Mouse (Mus musculus) olfactory bulb, adult 2 months (tissue): ENCODE data around the gene Vezt. TPM values are rescaled to one million over a fixed set of nuclear protein-coding genes. Genes with fewer than 3 reads are reported as not detected.

Experiments
- H3K27ac ChIP-seq: fragments of 200-500 bp; 2 replicates; pipeline ENCODE4 v1.5.1; 2012; ENCODE audit warnings: low read depth, low read length; ENCODE audit not compliant: insufficient read depth
- H3K4me1 ChIP-seq: fragments of 200-500 bp; 2 replicates; pipeline ENCODE4 v1.6.1; 2012; ENCODE audit warnings: low read length; ENCODE audit not compliant: control insufficient read depth, insufficient read depth
- H3K4me3 ChIP-seq: fragments of 200-500 bp; 2 replicates; pipeline ENCODE4 v1.5.1; 2012; ENCODE audit warnings: mild to moderate bottlenecking, low read depth, low read length, moderate library complexity; ENCODE audit not compliant: insufficient read depth
- CTCF ChIP-seq: fragments of 200-500 bp; IDR thresholded peaks from 2 replicates; pipeline ENCODE4 v1.5.1; 2012; ENCODE audit warnings: low read depth, mild to moderate bottlenecking, low read length, moderate library complexity; ENCODE audit not compliant: insufficient read depth
- POLR2A ChIP-seq: fragments of 200-500 bp; IDR thresholded peaks from 2 replicates; pipeline ENCODE4 v1.6.1; 2012; ENCODE audit warnings: mild to moderate bottlenecking, low read depth, low read length, moderate library complexity; ENCODE audit not compliant: insufficient read depth
- WGBS: fragments of 180-500 bp; shearing (Covaris S2); methylation state at CpG from one replicate; pipeline ENCODE4 v1.1.7; 2018; 5-methylcytosine and 5-hydroxymethylcytosine counted together
- polyA plus RNA-seq: library from polyadenylated mRNA; stranded (reverse); fragments of >200 nt; gene quantifications from 2 replicates; pipeline ENCODE4 v1.2.4, GENCODE M21; 2012; ENCODE audit warnings: low replicate concordance; ENCODE audit not compliant: missing spikeins, insufficient read depth, insufficient read length

Gene Vezt
- polyA plus RNA-seq, 1 experiment = not detected

DNA sequence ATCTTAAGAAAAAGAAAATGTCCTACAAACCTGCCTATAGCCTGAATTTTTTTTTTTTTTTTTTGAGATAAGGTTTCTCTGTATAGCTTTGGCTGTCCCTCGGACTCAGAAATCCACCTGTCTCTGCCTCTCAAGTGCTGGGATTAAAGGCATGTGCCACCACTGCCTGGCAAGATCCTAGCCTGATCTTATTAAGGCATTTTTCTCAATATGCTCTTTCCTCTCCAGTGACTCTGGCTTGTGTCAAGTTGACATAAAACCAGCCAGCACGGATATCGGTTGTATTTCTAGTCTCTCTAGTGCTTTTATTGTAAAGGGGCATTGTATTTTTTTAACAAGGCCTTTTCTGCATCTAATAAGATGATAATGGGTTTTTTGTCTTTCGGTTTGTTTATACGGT, 111.0 kb downstream of the Vezt start:
- WGBS = 75% methylated on average over 5 of the region's 5 CpGs
- Histone ChIP-seq H3K27ac (no peak overlapping the region), H3K4me3 (no peak overlapping the region), H3K4me1 (no peaks in the 10 kb centered on the region)
- TF ChIP-seq CTCF (no peak), POLR2A (no peak)

DNA sequence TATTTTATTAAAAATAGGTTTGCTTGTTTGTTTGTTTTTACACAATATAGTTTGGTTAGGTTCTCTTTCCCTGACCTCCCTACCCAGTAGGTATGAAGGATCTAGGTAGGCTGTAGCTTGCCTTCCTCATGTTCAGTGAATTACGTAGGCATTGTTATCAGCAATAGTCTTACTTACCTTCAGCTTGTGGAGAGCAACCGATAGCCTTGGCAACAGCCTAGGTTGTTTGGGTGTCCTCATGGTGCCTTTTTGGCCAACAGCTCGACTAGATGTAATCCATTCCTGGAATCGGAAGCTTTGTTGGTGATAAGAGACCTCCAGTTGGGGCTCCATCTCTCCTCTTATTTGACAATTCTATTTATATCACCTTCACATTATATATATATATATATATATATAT, 114.5 kb downstream of the Vezt start:
- WGBS = 95% methylated on average over 4 of the region's 4 CpGs
- Histone ChIP-seq H3K4me3 (no peak overlapping the region), H3K4me1 (peaks cover 3% of the 10 kb centered on the region; the same call in 1 of the 2 replicates), H3K27ac (no peak overlapping the region)
- no peak for TF ChIP-seq CTCF
- TF ChIP-seq POLR2A = no peak

DNA sequence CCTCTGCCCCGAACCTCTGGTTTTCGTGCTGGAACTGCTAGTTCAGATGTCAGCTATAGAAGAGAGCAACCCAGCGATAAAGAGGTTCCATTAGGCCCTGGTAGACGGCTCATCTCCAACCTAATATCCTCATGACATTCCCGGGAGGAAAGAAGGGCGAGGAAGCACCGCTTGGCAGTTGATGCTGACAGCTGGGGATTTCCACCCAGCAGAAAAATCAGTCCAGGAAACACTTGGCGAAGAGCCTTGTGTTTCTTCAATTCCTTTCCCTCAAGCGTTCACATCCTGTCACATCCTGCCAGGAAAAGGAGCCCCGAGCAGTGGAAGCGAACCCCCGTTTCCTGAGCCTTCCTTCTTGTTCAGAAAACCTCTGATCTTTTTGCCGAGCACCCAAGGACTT, 116.4 kb downstream of the Vezt start:
- TF ChIP-seq POLR2A (no peak), CTCF (no peak)
- H3K4me3 ChIP-seq = no peak overlapping the region
- H3K27ac ChIP-seq = no peak overlapping the region
- 51% methylated on average over 13 of the region's 13 CpGs for WGBS
- H3K4me1 ChIP-seq = peaks cover 14% of the 10 kb centered on the region

DNA sequence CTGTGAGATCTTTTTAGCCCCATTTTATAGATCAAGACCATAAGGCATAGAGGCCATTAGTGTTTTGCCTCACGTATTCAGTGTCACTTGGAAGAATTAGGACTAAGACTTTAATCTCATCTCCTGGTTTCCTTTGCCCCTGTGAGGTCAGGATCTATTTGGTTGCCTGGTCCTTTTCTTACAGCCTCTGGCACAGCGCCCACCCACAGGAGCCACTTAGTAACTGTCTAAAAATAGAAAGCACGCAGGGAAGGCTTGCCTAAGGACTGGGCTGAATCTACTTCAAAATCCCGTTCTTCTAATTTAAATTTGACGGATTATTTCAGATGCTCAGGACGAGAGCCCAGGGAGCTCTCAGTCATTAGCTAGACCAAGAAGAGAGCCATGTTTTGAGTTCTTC, 116.9 kb downstream of the Vezt start:
- TF ChIP-seq CTCF (no peak), POLR2A (no peak)

DNA sequence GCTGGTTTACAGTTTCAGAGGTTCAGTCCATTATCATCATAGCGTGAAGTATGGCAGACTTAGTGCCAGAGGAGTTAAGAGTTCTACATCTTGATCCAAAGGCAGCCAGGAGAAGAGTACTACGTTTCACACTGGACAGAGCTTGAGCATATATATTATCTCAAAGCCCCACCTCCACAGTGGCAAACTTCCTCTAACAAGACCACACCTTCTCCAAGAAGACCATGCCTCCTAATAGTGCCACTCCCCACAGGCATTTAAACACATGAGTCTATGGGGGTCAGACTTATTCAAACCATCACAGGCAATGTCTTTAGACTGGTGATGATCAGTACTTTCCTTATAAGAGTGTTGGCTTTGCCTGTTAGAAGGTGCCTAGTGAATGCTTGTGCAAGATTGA, 117.5 kb downstream of the Vezt start:
- WGBS = 92% methylated on average over 2 of the region's 2 CpGs
- Histone ChIP-seq H3K4me1 (peaks cover 14% of the 10 kb centered on the region), H3K27ac (no peak overlapping the region), H3K4me3 (no peak overlapping the region)
- TF ChIP-seq POLR2A (no peak), CTCF (no peak)

More for the DNA sequence above, 116.9 kb downstream of the Vezt start:
- WGBS = 37% methylated on average over 6 of the region's 6 CpGs
- H3K4me1 ChIP-seq = peaks cover 14% of the 10 kb centered on the region
- H3K4me3 ChIP-seq = no peak overlapping the region
- no peak overlapping the region for H3K27ac ChIP-seq

DNA sequence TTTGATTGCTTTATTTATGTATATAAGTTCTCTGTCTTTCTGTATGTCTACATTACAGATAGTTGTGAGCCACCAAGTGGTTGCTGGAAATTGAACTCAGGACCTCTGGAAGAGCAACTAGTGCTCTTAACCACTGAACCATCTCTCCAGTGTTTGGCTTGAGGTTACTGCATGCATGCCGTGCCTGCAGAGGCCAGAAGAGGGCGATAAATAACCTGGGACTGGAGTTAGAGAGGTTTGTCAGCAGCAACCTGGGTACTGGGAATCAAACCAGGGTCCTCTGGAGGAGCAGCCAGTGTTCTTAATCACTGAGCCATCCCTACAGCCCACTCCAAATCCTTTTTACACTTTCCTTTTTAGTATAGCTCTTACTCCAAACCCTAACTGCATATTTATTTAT, 118.8 kb downstream of the Vezt start:
- H3K4me1 ChIP-seq = peaks cover 14% of the 10 kb centered on the region
- no peak overlapping the region for H3K4me3 ChIP-seq
- H3K27ac ChIP-seq = no peak overlapping the region
- 76% methylated on average over 2 of the region's 2 CpGs for WGBS
- TF ChIP-seq POLR2A (no peak), CTCF (no peak)

DNA sequence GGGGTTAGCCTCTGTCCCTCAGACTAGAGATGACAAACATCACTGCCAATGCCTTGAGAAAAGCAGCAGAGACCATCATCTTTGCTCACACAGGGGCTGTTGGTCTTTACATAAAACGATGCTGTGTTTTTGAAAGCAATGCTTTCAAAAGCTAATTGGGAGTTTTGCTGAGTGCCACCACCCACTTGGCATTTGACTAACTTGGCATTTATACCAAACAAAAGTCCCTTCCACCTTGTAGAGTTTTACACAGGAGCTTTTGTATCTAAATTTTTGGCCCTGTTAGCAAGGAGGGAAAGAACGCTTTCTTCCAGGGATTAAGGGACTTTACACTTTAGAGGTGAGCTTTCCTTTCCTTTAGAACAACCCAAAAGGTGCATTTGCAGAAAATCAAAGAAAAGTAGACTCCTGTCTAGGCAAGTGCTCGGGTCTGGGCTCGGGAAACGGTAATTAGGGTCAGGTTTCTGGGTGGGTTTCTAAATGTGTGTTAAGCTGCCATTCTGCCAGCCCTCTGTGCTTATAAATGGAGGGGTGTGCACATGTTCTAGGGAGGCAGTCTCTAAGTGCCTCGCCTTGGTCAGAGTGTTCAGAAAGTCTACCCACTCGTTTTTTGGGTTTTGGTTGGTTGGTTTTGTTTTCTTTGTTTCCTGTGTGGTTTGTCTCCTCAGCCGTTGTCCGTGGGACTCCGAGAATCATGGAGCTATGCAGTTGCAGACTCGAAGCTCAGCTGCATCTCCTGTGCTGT, 119.9 kb downstream of the Vezt start:
- Histone ChIP-seq H3K27ac (no peak overlapping the region), H3K4me3 (no peak overlapping the region), H3K4me1 (peaks cover 14% of the 10 kb centered on the region)
- TF ChIP-seq CTCF (no peak), POLR2A (no peak)
- WGBS = 10% methylated on average over 11 of the region's 11 CpGs

DNA sequence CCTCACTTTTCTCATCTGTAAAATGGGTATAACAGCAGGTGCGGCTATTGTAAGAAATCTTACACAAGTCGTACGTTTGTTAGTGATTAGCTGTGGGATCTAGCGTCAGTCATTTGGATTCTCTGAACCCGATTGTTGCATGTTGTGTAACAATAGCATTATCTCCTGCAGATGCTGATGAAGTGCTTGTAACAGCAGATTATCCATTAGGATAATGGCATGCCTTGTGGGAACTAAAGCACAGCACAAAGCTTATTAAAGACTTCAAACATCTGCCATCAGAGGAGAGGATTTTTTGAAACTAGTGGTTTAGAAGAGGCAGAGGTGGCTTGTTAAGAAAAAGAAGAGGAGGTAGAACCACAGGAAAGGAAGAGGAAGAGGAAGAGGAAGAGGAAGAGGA, 122.1 kb downstream of the Vezt start:
- H3K4me1 ChIP-seq = peaks cover 10% of the 10 kb centered on the region
- no peak overlapping the region for H3K27ac ChIP-seq
- no peak overlapping the region for H3K4me3 ChIP-seq
- WGBS = 64% methylated on average over 5 of the region's 5 CpGs
- TF ChIP-seq POLR2A (no peak), CTCF (no peak)

DNA sequence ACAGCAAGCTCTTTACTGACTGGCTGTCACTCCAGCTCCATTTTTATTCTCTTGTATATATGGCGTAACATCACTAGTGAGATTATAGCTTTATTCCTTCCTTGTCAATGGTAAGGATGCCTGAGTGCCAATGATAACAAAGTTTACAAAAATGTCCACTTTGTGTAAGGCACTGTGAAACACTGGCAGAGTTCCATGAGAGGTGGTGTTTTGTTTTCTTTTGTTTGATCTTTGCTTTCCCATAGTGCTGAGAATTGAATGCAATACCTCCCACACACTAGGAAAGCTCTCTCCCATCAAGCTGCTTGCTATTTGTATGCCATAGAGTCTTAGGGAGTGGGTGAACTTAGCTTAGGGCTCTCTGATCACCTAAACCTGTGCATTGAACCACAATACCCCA, 122.7 kb downstream of the Vezt start:
- no peak overlapping the region for H3K27ac ChIP-seq
- no peak overlapping the region for H3K4me3 ChIP-seq
- WGBS = 92% methylated on average over 1 of the region's 1 CpGs
- H3K4me1 ChIP-seq = peaks cover 10% of the 10 kb centered on the region
- TF ChIP-seq CTCF (no peak), POLR2A (no peak)

DNA sequence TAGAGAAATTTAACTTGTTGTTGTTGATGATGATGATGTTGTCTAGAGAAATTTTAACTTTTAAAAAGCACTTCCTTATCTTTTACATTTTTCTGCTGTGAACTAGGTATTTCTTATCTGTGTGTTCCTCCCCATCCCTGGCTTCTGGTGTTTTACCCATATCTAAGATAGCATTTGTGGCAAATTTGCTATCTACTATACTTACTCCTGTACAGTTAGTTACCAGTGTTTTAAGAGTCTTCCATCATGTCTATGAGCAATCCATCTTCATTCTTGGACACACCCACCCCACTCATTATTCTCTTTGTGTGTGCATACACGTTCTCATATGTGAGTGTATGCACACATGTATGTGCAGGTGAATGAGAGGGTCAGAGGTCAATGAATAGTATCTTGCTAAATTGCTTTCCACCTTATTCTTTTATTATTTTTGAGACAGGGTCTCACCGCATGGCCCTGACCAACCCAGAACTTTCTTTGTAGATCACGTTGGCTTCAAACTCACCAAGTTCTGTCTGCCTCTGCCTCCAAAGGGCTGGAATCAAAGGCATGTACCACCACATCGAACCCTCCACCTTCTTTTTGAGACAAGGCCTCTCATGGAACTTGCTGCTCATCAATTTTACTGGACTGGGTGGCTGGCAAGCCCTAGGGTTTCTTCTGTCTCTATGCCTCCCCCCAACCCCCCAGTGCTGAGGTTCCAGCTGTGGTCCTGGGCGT, 123.3 kb downstream of the Vezt start:
- no peak overlapping the region for H3K27ac ChIP-seq
- H3K4me3 ChIP-seq = no peak overlapping the region
- TF ChIP-seq POLR2A = no peak
- TF ChIP-seq CTCF = no peak
- 87% methylated on average over 5 of the region's 5 CpGs for WGBS
- peaks cover 10% of the 10 kb centered on the region for H3K4me1 ChIP-seq
